Mouse (Mus musculus) layer of hippocampus, adult 2 months (tissue): Measurements from ENCODE around the gene Bahcc1. TPM values are rescaled to one million over a fixed set of nuclear protein-coding genes. Genes with fewer than 3 reads are reported as not detected.

Experiments used
- DNase-seq, 2 experiments: peaks; one replicate each; pipeline ENCODE4 v3.0.0; 2022; ENCODE audit warnings: low spot score in 2 of 2
- H3K27ac ChIP-seq: fragments of 200-600 bp; 2 replicates; pipeline ENCODE4 v1.8.1; 2022
- H3K4me3 ChIP-seq: fragments of 200-600 bp; 2 replicates; pipeline ENCODE4 v1.8.1; 2022; ENCODE audit warnings: mild to moderate bottlenecking
- CTCF ChIP-seq: fragments of 200-600 bp; conservative IDR thresholded peaks from 2 replicates; pipeline ENCODE4 v1.8.1; 2022; ENCODE audit warnings: antibody characterized with exemption, mild to moderate bottlenecking, moderate library complexity
- long read RNA-seq, 2 experiments: library from polyadenylated mRNA; stranded (forward); transcript quantifications; one replicate each; pipeline ENCODE4 v2.0.0; 2021; ENCODE audit warnings: borderline mapping rate in 2 of 2
- total RNA-seq, 2 experiments: library from RNA; stranded (reverse); gene quantifications; 2 replicates each; pipeline ENCODE4 v1.2.3; 2021

Gene Bahcc1
- total RNA-seq = 10 to 100 TPM; 19.9 to 20.7 TPM
- long read RNA-seq, experiment 1, partial matches to known transcripts = 1 of 7 reads
- long read RNA-seq, experiment 1, other reads (novel, unspliced or antisense) = 6 of 7 reads
- long read RNA-seq, experiment 2, partial matches to known transcripts = 5 of 10 reads
- long read RNA-seq, experiment 2, other reads (novel, unspliced or antisense) = 5 of 10 reads

- H3K4me3 ChIP-seq = peak within 1 kb of the TSS; percentile 89
Measured at GRCm38 (mm10) chr11:120232230-120233097, at the start of gene Bahcc1. Gene Bahcc1, plus strand, starts transcription at chr11:120232947.

GRCm38 (mm10) chr11:120183180-120183579, 49.6 kb upstream of the Bahcc1 start:
- no peak overlapping the region for H3K27ac ChIP-seq
- no peak for DNase-seq
- TF ChIP-seq CTCF = no peak
- H3K4me3 ChIP-seq = no peak overlapping the region

More at GRCm38 (mm10) chr11:120232230-120233097, at the start of gene Bahcc1:
- DNase-seq = peak; percentile 100
- peak; percentile 37 for TF ChIP-seq CTCF
- peak within 1 kb of the TSS; percentile 99 for H3K27ac ChIP-seq

- no peak for TF ChIP-seq CTCF
- H3K4me3 ChIP-seq = no peak overlapping the region
- no peak for DNase-seq
- no peak overlapping the region for H3K27ac ChIP-seq
Measured at GRCm38 (mm10) chr11:120183708-120184107, 49.0 kb upstream of the Bahcc1 start.

- H3K4me3 ChIP-seq = peak overlapping the region; percentile 88
- DNase-seq = no peak
- no peak for TF ChIP-seq CTCF
- H3K27ac ChIP-seq = peak overlapping the region; percentile 89
Measured at GRCm38 (mm10) chr11:120184371-120185315, 48.1 kb upstream of the Bahcc1 start.

- no peak for DNase-seq
- TF ChIP-seq CTCF = peak; percentile 26
- Histone ChIP-seq H3K27ac (peak overlapping the region; percentile 89), H3K4me3 (peak overlapping the region; percentile 88)
Measured at GRCm38 (mm10) chr11:120185316-120186141, 47.2 kb upstream of the Bahcc1 start.

GRCm38 (mm10) chr11:120186145-120186740, 46.5 kb upstream of the Bahcc1 start:
- DNase-seq = no peak
- no peak for TF ChIP-seq CTCF

GRCm38 (mm10) chr11:120186821-120187235, 45.9 kb upstream of the Bahcc1 start:
- TF ChIP-seq CTCF = no peak
- Histone ChIP-seq H3K27ac (peak overlapping the region; percentile 89), H3K4me3 (peak overlapping the region; percentile 88)
- no peak for DNase-seq

More at GRCm38 (mm10) chr11:120186145-120186740, 46.5 kb upstream of the Bahcc1 start:
- Histone ChIP-seq H3K27ac (peak overlapping the region; percentile 89), H3K4me3 (peak overlapping the region; percentile 88)

- DNase-seq = no peak
- peak overlapping the region; percentile 88 for H3K4me3 ChIP-seq
- peak overlapping the region; percentile 89 for H3K27ac ChIP-seq
- no peak for TF ChIP-seq CTCF
Measured at GRCm38 (mm10) chr11:120187236-120188101, 45.3 kb upstream of the Bahcc1 start.

GRCm38 (mm10) chr11:120188102-120188480, 44.7 kb upstream of the Bahcc1 start:
- DNase-seq = no peak
- Histone ChIP-seq H3K4me3 (peak overlapping the region; percentile 88), H3K27ac (peak overlapping the region; percentile 89)
- TF ChIP-seq CTCF = no peak
